Mouse (Mus musculus) layer of hippocampus, adult 9-11 months (tissue): ENCODE measurements around the gene Dydc2.

Experiments used
- DNase-seq: peaks from one replicate; pipeline ENCODE4 v3.0.0; 2022

Dydc2 gene

GRCm38 (mm10) chr14:41033135-41034110, 35.6 kb downstream of the Dydc2 start:
- peak; percentile 82 for DNase-seq

- DNase-seq: no peak
Measured at GRCm38 (mm10) chr14:41030989-41031513, 38.0 kb downstream of the Dydc2 start.

- no peak for DNase-seq
Measured at GRCm38 (mm10) chr14:41029303-41029702, 39.7 kb downstream of the Dydc2 start.

GRCm38 (mm10) chr14:41025594-41026284, 43.3 kb downstream of the Dydc2 start:
- DNase-seq: no peak

GRCm38 (mm10) chr14:41025087-41025486, 43.9 kb downstream of the Dydc2 start:
- no peak for DNase-seq

GRCm38 (mm10) chr14:41021246-41021645, 47.8 kb downstream of the Dydc2 start:
- no peak for DNase-seq

- DNase-seq: no peak
Measured at GRCm38 (mm10) chr14:41017460-41017859, 51.5 kb downstream of the Dydc2 start.

- DNase-seq: peak; percentile 44
Measured at GRCm38 (mm10) chr14:41014701-41015240, 54.2 kb downstream of the Dydc2 start.

GRCm38 (mm10) chr14:41013630-41014613, 55.1 kb downstream of the Dydc2 start, which contains the start of gene Fam213a:
TSS of gene Fam213a (minus strand) at chr14:41013788.
- DNase-seq: peak; percentile 94

- no peak for DNase-seq
Measured at GRCm38 (mm10) chr14:41013143-41013542, 55.9 kb downstream of the Dydc2 start.

- no peak for DNase-seq
Measured at GRCm38 (mm10) chr14:41011916-41012315, 57.1 kb downstream of the Dydc2 start.

- DNase-seq: no peak
Measured at GRCm38 (mm10) chr14:41008138-41008537, 60.9 kb downstream of the Dydc2 start.

GRCm38 (mm10) chr14:41007641-41008040, 61.4 kb downstream of the Dydc2 start:
- DNase-seq: no peak

GRCm38 (mm10) chr14:41006899-41007298, 62.1 kb downstream of the Dydc2 start:
- DNase-seq: peak; percentile 69

GRCm38 (mm10) chr14:41006263-41006662, 62.7 kb downstream of the Dydc2 start:
- DNase-seq: no peak

GRCm38 (mm10) chr14:41005716-41006115, 63.3 kb downstream of the Dydc2 start:
- no peak for DNase-seq

GRCm38 (mm10) chr14:41004201-41005141, 64.5 kb downstream of the Dydc2 start:
- no peak for DNase-seq

GRCm38 (mm10) chr14:41001576-41001975, 67.4 kb downstream of the Dydc2 start:
- no peak for DNase-seq

GRCm38 (mm10) chr14:41000801-41001200, 68.2 kb downstream of the Dydc2 start:
- no peak for DNase-seq

GRCm38 (mm10) chr14:40999904-41000645, 68.9 kb downstream of the Dydc2 start:
- no peak for DNase-seq
